Mouse (Mus musculus): ENCODE measurements around the gene Zfp667. TPM values are rescaled to one million over a fixed set of nuclear protein-coding genes. Genes with fewer than 3 reads are reported as not detected.
A peak's percentile ranks its signal among the peaks of the same experiment; 100 is the strongest.
"Not testable (repeated sequence)": the region's sequence is repeated elsewhere in the genome, so short reads cannot be mapped to it uniquely, and the experiment has no call there.

The Zfp667 gene
- total RNA-seq (2017): 5.7 and 7.8 TPM in 2 replicates

GRCm38 (mm10) chr7:6285842-6286705 is at the start of gene Zfp667:
TSS of gene Zfp667 (plus strand) at chr7:6286579.
- peak; percentile 63 for ATAC-seq (replicated peaks; ENCODE audit: low read depth, poor library complexity, severe bottlenecking)

GRCm38 (mm10) chr7:6239787-6240186 is 46.6 kb upstream of the Zfp667 start:
- ATAC-seq (replicated peaks; ENCODE audit: low read depth, poor library complexity, severe bottlenecking): no peak

GRCm38 (mm10) chr7:6240841-6241425 is 45.4 kb upstream of the Zfp667 start:
- ATAC-seq (replicated peaks; ENCODE audit: low read depth, poor library complexity, severe bottlenecking): peak; percentile 88

- ATAC-seq (replicated peaks; ENCODE audit: low read depth, poor library complexity, severe bottlenecking): no peak
Observed at GRCm38 (mm10) chr7:6244361-6245292, 41.8 kb upstream of the Zfp667 start.

- ATAC-seq (replicated peaks; ENCODE audit: low read depth, poor library complexity, severe bottlenecking): no peak
Observed at GRCm38 (mm10) chr7:6252410-6252809, 34.0 kb upstream of the Zfp667 start, which contains the start of gene Epp13. TSS of gene Epp13 (plus strand) at chr7:6252710.

- no peak for ATAC-seq (replicated peaks; ENCODE audit: low read depth, poor library complexity, severe bottlenecking)
Observed at GRCm38 (mm10) chr7:6254451-6254850, 31.9 kb upstream of the Zfp667 start.

- ATAC-seq (replicated peaks; ENCODE audit: low read depth, poor library complexity, severe bottlenecking): no peak
Observed at GRCm38 (mm10) chr7:6257386-6257785, 29.0 kb upstream of the Zfp667 start.

GRCm38 (mm10) chr7:6258232-6259220 is 27.9 kb upstream of the Zfp667 start:
- no peak for ATAC-seq (replicated peaks; ENCODE audit: low read depth, poor library complexity, severe bottlenecking)

- ATAC-seq (replicated peaks; ENCODE audit: low read depth, poor library complexity, severe bottlenecking): not testable (repeated sequence)
Observed at GRCm38 (mm10) chr7:6260004-6260403, 26.4 kb upstream of the Zfp667 start.

- ATAC-seq (replicated peaks; ENCODE audit: low read depth, poor library complexity, severe bottlenecking): no peak
Observed at GRCm38 (mm10) chr7:6262120-6262519, 24.3 kb upstream of the Zfp667 start.

- ATAC-seq (replicated peaks; ENCODE audit: low read depth, poor library complexity, severe bottlenecking): no peak
Observed at GRCm38 (mm10) chr7:6262984-6263383, 23.4 kb upstream of the Zfp667 start.

GRCm38 (mm10) chr7:6265695-6266094 is 20.7 kb upstream of the Zfp667 start:
- ATAC-seq (replicated peaks; ENCODE audit: low read depth, poor library complexity, severe bottlenecking): peak; percentile 87

- peak; percentile 60 for ATAC-seq (replicated peaks; ENCODE audit: low read depth, poor library complexity, severe bottlenecking)
Observed at GRCm38 (mm10) chr7:6277906-6278305, 8.5 kb upstream of the Zfp667 start.

GRCm38 (mm10) chr7:6282749-6283148 is 3.6 kb upstream of the Zfp667 start:
- peak; percentile 43 for ATAC-seq (replicated peaks; ENCODE audit: low read depth, poor library complexity, severe bottlenecking)

GRCm38 (mm10) chr7:6283451-6284075 is 2.8 kb upstream of the Zfp667 start:
- peak; percentile 69 for ATAC-seq (replicated peaks; ENCODE audit: low read depth, poor library complexity, severe bottlenecking)

GRCm38 (mm10) chr7:6284442-6285012 is 1.9 kb upstream of the Zfp667 start:
- ATAC-seq (replicated peaks; ENCODE audit: low read depth, poor library complexity, severe bottlenecking): no peak

- no peak for ATAC-seq (replicated peaks; ENCODE audit: low read depth, poor library complexity, severe bottlenecking)
Observed at GRCm38 (mm10) chr7:6285366-6285765, 1.0 kb upstream of the Zfp667 start.

- no peak for ATAC-seq (replicated peaks; ENCODE audit: low read depth, poor library complexity, severe bottlenecking)
Observed at GRCm38 (mm10) chr7:6286921-6287531, 647 bp downstream of the Zfp667 start.
